Mouse (Mus musculus) inflammation-experienced regulatory T-cells, adult 16 weeks (primary cell): Measurements from ENCODE around the gene Tas2r118. TPM values are rescaled to one million over a fixed set of nuclear protein-coding genes. Genes with fewer than 3 reads are reported as not detected.

Experiments used
- polyA plus RNA-seq: library from polyadenylated mRNA; unstranded; fragments of 100-300 nt; shearing (Covaris generic); gene quantifications from one replicate; pipeline ENCODE4 v1.2.1, GENCODE M21; 2017

The Tas2r118 gene
- polyA plus RNA-seq = not detected

GRCm38 (mm10) chr6:23969960-23970359, at the start of gene Tas2r118:
TSS of gene Tas2r118 (minus strand) at chr6:23970060.

Other genes with a start within 250 kb of the Tas2r118 start
- not detected for gene Cadps2, start 130.6 kb downstream of the Tas2r118 start, polyA plus RNA-seq
- gene Slc13a1, start 198.0 kb upstream of the Tas2r118 start, polyA plus RNA-seq = not detected